Mouse (Mus musculus): ENCODE results near the gene Rsrc1.

Rsrc1 gene

DNA sequence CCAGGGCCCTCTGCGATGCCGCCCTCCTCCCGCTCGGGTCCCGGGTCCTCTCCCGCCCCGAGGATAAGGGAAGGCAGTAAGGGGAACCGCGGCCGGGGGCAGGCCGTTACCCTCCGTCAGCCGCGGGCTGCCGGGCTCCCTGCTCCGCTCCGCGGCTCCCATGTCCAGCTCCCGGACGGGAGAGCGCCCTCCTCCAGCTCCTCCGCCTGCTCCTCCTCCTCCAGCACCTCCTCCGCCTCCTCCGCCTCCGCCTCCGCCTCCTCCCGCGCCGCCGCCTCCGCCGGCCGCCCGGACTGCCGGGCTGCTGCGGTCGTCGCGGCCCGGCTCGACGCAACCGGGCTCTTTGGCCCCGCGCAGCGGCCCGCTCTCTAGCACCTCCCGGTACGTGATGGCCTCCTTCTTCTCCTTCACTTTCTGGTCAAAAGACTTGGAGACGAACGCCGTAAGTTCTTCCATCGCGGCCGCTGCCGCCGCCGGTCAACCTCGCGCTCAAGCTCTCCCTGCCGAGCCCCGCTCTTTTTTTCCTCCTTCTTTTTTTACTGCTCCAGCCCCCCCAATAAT lies at the start of gene Rsrc1:
Rsrc1 (plus strand) TSS at position 290 of the 561 bp plus-strand sequence.
- peak; percentile 41 to 45 for DNase-seq

DNA sequence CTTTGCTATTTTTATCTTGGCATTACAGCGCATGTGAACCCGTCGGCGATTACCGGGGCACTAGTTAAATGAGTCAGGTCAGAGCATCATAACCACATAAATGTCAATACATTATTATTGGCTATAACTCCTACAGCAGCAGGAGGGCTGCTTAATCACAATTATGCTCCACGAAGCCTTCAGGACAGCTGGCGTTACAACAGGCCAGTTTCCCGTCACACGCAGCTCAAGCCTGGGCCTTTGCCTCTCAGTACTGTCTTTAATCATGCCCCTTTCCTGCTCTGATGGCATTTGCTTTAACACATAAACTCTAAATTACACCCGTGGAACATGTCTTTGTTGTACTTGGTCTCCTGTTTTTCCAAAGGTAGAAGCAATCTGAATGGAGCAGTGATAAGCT lies 41.5 kb upstream of the Rsrc1 start:
- no peak for DNase-seq

DNA sequence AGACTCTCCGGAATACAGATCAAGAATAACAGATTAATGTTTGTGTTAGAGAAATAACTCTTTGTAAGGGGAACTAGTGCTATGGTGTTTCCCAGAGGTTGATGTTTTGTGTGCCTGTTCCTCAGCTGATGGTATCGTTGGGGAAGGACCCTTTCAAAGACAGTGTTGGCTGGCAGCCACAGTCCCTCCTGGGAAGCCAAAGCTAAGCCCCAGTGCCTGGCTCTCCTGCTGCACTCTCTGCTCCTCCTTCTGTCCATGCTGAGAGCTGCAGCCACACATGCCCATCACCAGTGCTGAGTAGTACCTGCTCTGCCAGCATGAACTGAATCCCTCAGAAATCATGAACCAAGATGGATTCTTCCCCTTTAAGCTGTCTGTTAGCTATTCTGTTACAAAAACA lies 26.1 kb upstream of the Rsrc1 start:
- no peak for DNase-seq

DNA sequence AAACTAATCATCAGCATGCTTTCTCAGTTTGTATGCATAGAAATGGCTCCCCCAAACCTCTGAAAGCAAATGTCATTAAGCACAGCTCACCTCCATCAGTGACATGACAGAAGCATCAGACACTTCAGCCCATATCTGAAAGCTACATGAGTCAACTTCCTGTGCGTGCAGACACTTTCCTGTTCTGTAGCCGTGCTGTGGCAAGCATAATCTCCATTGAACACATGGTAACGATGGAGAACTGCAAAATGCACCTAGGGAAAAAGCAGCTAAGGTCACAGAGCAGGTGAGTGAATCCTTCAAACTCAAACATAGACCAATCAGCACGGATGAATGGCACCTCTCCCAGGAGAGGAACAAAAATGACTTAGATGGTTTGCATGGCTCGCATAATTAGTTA lies 21.2 kb upstream of the Rsrc1 start:
- DNase-seq = no peak

DNA sequence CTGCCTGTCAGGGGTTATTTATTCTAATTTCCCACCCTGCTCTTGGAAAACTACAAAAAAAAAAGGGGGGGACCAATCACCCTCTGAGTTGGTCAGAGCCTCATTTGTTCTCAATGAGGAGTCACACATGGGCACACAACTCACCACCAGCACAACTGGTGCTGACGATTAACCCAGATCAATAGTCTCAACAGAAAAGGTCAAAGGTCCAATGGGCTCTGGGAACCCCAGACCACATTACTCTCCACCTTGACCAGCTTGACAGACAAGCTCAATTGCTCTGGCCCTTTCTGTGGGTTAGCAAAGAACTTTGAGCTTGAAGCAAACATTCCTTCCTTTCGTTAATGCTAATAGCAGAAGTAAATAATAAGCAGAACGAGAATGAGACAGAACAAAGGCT lies 16.3 kb upstream of the Rsrc1 start:
- DNase-seq = no peak

DNA sequence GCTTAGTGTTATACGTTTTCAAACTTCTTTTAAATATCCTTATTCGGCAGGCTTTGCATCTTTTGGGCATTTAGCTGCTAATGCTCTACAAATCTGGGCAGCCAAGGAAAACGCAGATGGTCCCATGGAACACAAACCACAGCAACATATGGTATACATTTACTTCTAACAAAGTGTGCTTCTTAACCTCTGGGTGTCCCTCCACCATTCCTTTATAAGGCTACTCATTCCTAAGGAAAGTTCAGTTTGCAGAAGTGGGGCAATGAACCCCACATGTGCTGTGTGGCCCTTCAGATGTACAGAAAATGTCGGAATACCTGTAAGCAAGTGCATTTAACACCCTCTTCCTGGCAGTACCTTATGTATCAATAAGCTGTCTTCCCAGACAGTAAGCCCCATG lies 13.7 kb upstream of the Rsrc1 start:
- no peak for DNase-seq

DNA sequence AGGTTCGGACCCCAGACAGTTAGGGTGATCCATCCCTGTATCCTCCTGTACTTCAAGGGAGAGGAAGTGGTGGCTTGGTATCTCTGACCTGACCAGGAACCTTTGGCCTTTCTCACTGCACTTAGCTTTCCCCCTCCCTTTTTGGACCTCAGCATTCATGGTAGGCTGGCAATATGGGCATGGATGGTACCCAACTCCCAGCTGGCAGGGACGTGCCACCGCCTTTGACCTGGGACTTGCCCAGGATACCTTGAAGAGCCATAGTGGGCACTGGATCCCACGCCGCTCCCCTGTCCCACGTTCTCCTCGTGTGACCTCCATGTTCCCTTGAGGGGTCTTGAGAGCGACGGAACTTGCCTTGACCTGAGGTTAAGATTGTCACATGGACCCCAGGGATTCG lies 10.9 kb upstream of the Rsrc1 start:
- DNase-seq = no peak

DNA sequence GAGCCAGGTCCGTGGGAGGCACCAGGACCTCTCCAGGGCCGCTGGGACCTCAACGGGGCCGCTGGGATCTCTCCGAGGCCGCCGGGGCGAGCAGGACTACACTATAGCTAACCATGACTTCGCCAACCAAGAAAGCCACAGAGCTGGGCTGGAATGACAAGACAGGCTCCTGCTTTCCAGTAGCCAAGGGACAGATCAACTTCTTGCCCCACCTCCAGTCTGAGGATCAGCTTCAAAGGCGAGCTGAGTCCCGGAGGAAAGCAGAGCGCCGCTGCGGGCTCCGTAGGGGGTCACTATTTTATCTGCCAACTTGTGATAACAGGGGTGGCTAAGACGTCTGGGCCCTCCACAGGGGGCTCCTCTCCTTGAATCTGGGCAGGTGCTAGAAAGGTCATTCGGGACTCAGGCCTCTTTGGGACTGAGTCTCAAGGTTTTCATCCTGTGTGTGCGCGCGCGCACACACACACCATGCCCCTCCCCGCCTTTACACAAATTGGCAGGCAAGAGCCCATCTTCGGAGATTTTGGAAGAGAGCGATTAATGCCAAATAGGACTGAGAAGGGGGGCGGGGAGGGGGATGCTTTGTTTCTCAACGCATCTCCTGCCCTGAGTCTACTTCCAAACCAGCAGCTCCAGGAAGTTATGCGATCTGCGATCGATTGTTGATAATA lies 10.4 kb upstream of the Rsrc1 start:
- peak in 1 of 2 experiments; percentile 16 for DNase-seq

DNA sequence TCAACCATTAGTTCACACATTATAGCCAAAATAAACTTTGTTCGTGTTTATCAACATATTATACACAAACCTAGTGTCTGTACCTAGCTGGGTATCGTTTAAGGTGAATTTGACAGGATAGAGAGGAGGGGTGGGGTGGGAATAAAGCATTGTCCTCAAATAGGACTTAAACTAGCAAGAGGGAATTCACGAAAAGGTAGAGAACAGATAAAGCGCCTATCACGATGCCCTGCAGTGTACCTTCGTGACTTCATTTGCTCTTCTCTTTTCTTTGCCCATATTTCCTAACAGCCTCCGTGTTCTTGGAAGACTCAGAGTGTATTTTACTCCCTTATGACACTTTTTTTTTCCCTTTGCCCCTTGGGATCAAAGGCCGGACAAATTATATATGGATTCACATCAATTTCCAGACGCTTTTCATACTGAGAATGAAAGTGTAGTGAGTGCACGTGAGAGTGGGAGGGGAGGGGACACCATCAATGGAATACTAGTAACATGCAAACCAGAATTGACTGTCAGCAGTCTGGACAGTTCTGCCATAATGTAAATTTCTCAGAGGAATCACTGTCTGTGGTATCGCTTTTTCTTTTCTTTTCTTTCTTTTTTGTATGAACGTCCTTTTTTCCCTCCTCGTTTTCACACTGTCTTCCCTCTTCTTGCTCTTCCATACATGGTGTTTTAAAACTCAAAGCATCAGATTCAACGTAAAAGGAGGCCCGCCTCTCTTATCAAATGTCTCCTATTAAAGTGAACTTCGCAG lies 8.8 kb upstream of the Rsrc1 start:
- no peak for DNase-seq

DNA sequence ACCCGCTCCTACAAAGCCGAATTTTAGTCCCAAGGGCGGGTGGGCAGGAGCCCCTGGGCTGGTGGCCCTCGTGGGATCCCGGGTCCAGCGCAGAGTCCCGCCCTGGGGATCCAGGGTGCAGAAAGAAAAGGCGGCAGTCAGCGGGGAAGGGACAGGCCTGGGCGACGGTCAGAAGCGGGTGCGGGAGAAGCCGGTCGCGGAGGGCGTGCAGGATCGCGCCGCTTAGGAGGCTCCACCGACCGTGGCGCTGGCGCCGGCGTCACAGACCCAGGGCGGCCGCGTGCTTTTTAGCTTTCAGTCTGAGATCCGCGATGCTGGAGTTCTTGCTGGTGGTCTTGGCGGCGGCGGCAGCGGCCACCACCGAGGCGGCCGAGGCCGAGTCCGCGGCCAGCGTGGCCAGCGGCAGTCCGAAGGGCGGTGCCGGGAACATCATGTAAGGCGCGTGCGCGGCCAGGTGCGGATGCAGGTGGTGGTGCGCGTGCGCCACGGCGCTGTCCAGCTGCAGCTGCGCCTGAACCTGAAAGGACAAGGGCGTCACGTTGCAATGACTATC lies 7.7 kb upstream of the Rsrc1 start:
- DNase-seq = peak; percentile 46 to 57

DNA sequence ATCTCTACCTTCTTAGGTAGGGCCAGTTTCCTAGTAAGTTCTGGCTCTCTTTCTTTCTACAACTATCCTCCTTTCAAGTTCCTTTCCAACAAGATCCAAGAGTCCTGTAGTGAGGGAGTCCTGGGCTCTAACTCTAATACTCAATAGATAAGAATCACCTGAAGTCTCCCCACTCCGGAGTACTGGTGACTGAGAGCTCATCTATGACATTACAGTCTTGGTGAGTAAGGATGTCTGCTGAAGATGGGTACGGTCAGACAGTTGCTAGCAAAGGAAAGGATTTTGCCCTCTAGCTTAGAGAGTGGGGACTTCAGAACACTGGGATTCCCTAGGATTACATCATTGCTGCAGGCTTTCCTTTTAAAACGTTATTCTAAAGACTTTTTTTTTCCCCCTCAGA lies 6.7 kb upstream of the Rsrc1 start:
- no peak for DNase-seq

DNA sequence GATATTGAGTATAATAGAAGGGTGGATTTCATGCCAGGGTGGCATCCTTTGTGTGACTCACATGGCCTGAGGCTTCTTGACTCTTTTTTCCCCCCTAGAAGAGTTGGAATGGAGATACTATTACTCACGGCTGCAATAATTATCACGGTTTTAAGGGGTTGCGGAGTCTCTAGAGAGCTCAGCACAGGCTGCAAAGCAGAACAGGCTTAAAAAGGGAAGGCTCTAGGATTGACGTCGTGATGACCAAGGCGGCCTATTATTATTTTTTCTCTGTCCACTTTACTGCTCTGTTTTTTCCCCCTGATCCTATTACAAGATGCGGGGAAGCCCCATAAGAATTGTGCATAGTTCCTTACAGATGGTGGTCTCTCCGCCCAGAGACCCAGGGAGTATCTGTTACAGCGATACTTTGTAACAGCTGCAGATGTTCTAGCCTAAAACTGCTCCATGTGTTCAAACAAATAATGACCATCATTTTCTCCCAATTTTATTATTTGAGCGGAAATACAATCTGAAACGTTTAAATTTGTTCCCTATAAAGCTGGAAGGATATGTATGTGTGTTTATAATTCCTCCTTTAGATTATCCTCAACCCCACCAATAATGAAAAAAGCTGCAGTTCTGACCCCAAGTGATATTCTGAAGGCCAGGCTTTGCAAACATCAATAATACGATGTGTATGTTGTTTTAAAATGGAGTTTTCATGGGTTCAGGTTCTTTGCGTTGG lies 4.1 kb upstream of the Rsrc1 start:
- no peak for DNase-seq

DNA sequence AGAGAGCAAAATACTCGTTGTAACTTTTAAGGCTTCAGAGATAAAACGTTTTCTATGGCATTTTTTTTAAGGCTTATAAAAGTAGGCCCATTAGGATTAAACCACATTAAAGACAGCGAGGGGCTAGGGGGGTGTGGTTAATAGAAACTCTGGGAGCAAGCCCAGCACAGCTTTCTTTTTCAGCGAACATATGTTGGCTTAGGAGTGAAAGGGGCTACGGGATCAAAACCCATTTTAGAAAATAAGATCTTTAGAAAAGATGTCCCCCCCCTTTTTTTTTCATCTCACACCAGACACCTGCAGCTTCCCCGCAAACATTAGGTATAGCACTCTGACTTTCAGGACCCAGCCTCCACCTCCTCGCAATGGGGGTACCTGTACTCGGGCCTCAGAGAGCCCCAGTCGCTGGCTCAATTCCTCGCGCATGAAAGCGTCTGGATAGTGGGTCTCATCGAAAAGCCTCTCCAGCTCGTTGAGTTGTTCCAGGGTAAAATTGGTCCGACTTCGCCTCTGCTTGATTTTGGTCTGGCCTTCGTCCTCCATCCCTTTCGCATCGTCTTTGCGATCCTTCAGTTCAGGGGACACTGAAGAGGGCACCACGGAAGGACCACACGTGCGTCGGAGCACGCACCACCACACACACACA lies 3.3 kb upstream of the Rsrc1 start:
- DNase-seq = peak in 1 of 2 experiments; percentile 29

DNA sequence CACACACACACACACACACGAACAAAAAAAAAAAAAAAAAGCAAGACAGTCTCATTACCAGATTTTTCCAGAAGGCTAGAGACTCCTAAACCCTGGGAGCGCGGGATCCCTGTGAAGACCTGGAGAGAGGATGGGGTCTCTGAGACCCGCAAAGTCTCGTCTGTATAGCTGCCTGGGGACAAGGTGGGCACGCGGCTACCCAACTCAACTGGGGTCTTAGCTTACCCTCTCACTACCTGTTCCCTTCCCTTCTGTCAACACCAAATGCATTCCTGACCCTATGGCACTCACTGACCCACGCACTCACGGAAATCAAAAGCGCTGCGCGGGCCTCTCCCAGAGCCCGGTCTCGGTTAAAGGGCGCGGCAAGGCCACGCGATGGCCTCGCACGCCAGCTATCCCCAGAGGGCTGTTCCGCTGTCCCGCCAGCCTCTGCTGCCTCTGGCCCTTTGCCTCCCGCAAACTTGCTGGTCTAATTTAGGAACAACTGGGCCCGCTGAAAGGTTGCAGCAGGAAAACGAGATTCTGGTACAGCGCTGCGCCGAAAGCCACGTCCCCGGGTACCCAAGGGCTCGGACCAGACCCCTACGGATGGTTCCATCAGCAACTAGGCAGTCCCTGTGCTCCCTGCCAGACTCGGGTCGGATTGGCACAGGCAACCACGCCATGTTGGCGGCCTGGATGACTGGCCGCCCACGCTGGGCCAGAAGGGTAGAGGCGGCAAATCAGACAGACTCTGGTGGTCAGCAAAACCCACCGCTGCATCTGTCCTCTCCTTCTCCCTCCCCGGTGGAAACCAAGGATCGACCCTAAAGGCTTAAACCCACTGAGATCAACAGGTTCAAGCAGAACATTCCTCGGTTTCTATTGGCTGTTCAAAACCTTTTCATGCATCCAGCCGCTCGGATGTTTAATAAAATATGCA lies 2.5 kb upstream of the Rsrc1 start:
- peak in 1 of 2 experiments; percentile 30 for DNase-seq

DNA sequence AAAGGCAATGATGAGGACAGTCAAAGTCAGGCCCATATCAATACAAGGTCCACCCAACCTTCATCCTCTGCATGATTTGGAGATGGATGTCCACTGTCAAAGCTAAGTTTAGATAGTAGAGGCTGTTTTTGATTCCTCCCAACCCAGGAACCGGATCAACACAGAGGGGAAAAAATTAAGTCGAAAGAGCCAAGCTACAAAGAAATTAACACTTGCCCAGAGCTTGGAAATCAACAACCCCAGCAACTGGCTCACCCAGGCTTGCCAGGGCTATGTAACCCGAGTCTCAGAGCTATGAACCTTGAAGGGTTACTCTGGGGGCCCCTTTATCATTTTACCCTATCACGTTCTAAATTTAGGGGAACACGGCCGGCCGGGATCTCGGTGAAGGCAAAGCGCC lies 1.7 kb upstream of the Rsrc1 start:
- no peak for DNase-seq

DNA sequence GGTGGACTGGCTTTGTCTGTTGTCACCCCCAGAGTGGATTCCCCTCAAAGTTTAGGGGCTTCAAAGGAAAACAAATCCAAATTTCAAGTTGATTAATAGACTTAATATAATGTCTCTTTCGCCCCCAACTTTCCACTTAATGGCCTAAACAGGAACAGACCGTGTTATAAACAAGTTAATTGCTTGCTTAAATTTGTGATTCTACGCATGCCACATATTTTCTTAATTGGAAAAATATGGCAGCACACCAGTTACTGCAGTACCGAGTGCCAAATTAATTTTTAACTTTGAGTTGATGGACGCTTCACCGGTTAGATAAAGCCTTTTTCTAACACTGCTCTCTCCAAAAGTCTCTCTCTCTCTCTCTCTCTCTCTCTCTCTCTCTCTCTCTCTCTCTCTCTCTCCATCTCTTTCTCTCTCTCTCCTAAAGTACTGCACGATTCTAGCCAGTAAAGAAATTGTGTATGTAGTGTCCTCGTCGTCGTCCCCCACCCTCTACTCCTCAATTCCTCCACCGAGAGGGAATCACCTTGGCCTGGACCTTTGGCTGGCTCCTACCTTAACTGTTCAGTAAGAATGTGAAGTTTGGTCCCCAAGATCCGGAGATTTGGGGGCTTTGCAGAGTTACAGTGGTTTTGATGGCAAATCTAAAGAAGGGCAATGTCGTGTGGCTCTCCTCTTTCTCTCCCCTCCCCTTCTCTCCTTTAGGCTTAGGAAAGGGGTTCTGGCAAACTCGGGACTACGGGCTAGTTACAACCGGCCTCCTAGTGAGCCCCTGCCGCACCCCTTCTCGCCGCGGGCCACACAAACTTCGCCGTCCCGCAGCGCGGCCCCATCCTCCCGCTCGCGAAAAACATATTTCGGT lies 847 bp upstream of the Rsrc1 start:
- DNase-seq = peak in 1 of 2 experiments; percentile 9

DNA sequence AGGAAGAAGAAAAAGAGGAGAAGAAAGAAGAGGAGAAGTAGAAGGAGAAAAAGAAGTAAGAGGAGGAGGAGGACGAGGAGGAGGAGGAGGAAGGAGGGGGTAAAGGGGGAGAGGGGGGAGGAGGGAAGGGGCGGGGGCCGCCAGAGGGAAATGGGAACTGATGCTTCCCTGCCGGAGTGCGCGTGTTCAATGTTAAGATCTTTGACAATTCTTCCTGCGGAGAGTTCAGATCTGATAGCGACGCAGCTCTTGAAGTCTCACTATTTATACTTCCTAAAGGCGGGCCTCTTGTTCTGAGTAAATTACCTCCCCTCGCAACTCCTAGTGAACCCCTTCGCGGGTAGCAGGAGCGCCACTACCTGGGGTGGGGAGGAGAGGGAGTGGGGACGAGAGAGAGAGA lies 516 bp downstream of the Rsrc1 start, which contains the start of gene Shox2:
Shox2 (minus strand) TSS at position 66 of the 400 bp plus-strand sequence.
- DNase-seq = peak in 1 of 2 experiments; percentile 22

DNA sequence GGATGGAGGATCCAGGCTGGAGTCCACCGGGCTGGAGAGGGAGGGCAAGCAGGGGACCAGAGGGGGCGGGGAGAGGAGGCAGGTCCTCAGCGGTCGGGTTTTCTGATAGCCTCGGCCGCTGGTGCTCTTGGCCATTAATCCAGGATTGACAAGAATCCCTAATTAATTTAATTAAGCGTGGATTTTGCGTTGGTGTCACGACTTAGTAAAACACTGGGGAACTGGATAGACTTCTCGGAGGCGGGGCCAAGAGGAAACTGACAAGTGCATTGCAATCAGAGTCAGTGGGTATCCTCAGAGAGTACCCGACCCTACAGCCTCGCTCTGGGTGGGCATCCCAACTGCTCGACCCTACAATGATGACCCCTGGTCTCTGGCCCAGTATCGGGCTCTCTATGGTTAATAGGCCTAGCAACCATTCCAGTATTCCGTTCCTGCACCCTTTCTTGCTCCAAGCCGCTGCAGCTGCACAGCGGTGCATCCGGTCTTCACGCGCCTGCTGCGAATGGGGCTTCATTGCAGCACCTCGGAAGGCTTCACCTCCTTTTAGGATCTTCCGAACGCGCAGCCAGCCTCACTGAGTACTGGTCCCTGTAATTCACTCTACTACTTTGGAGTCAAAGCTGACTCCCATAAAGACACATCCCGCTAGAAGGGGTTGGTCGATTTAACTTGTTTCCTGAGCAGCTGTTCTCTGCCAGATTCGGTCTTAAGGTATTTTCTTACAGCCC lies 1.2 kb downstream of the Rsrc1 start:
- DNase-seq = peak; percentile 22 to 49

DNA sequence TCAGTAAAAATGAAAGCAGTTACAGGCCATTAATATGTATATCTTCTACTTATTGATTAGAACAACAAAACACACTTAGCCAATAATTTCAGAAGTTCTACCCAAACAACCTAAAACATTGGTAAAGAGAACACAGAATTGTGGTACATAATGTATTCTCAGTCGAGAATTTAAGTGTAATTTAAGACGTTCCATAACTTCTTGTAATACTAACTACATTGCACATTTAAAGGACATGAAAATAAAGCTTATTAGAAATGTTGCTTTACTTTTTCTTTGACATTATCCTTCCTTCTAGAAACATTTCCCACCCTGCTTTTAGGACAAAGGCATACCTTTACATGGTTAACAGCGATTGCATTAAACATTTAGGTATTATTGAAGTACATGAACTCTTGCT lies 2.3 kb downstream of the Rsrc1 start:
- no peak for DNase-seq

All from cerebellum, postnatal 25 days (tissue).